ENCODE assay signal across 10 mouse cellular contexts in genomic region chr19:10976318-10976717, GRCm38 (mm10). TPM values are rescaled to one million over a fixed set of nuclear protein-coding genes. Genes with fewer than 3 reads are reported as not detected.
DNase-seq lines count a peak whose midpoint lies in the region; ATAC-seq and TF ChIP-seq lines count a peak whose summit lies in the region.
"Had no signal": no experiment of that assay in that cellular context is flagged by ENCODE, and none has a peak within 500 bp of the region (broad histone marks: within the 10 kb centered on the region; RNA-seq: fewer than 3 reads in every experiment).

No protein-coding gene starts in this region.

- H3K36me3 ChIP-seq in hindbrain, postnatal 0 days (ENCODE audit: insufficient read depth, low read length), result no peaks in the 10 kb centered on the region
- no peaks in the 10 kb centered on the region for H3K36me3 ChIP-seq in hindbrain, embryonic 13.5 days

- 0 out of 2 replicates have a peak, but pooled peaks cover 3% of the 10 kb centered on the region for H3K9me3 ChIP-seq in hindbrain, postnatal 0 days (ENCODE audit: low read length)
- H3K9me3 ChIP-seq in hindbrain, embryonic 13.5 days, result peaks cover 7% of the 10 kb centered on the region; the same call in 1 of the 2 replicates

- no peaks in the 10 kb centered on the region for H3K27me3 ChIP-seq in hindbrain, postnatal 0 days (ENCODE audit: insufficient read depth, low read length)
- no peaks in the 10 kb centered on the region for H3K27me3 ChIP-seq in hindbrain, embryonic 13.5 days

- no peaks in the 10 kb centered on the region for H3K4me1 ChIP-seq in hindbrain, postnatal 0 days (ENCODE audit: insufficient read depth, low read length)
- H3K4me1 ChIP-seq in hindbrain, embryonic 13.5 days (replicated peaks), result no peaks in the 10 kb centered on the region
- no peaks in the 10 kb centered on the region for H3K4me1 ChIP-seq in cortical plate, adult 2 months (ENCODE audit: control insufficient read depth, insufficient read depth, low read length)

- H3K9ac ChIP-seq in hindbrain, postnatal 0 days (replicated peaks; ENCODE audit: low read length), result no peak overlapping the region
- H3K9ac ChIP-seq in hindbrain, embryonic 13.5 days, result no peak overlapping the region

- WGBS in hindbrain, postnatal 0 days, result 54% methylated on average over 4 of the region's 4 CpGs
- 64% methylated on average over 4 of the region's 4 CpGs for WGBS in hindbrain, embryonic 13.5 days

- H3K27ac ChIP-seq in hindbrain, postnatal 0 days, result no peak overlapping the region
- H3K27ac ChIP-seq in hindbrain, embryonic 13.5 days, result no peak overlapping the region
- no peak overlapping the region for H3K27ac ChIP-seq in cortical plate, adult 2 months (ENCODE audit: insufficient read depth, low read length)

- TF ChIP-seq POLR2A in cortical plate, adult 2 months (IDR thresholded peaks at IDR 0.05; ENCODE audit: extremely low read depth, insufficient read depth, low read length), result no peak

- H3K4me2 ChIP-seq in hindbrain, postnatal 0 days (ENCODE audit: low read depth, low read length), result no peak overlapping the region
- no peak overlapping the region for H3K4me2 ChIP-seq in hindbrain, embryonic 13.5 days

- peak; percentile 39 for TF ChIP-seq CTCF in hindbrain, postnatal 0 days (IDR thresholded peaks at IDR 0.05; ENCODE audit: low read depth)
- 0 out of 2 replicates have a peak, but pooled peaks have one; percentile 19 for TF ChIP-seq CTCF in cortical plate, adult 2 months (IDR thresholded peaks at IDR 0.05; ENCODE audit: extremely low read depth, insufficient read depth, low read length)

- DNase-seq in hindbrain, postnatal 0 days (ENCODE audit: low spot score), result no peak
- peak; percentile 30 to 32 for DNase-seq in urinary bladder, postnatal 36 days (ENCODE audit: low spot score in 2 of 2)
- DNase-seq in urinary bladder, postnatal 4 days (ENCODE audit: low spot score in 2 of 2), result no peak
- DNase-seq in right cerebral cortex, postnatal 10 days (ENCODE audit: low spot score in 2 of 2), result no peak
- no peak for DNase-seq in frontal cortex, postnatal 14 days (ENCODE audit: low spot score in 2 of 2)
- DNase-seq in frontal cortex, postnatal 25 days (ENCODE audit: low spot score in 2 of 2), result no peak

- no peak for ATAC-seq in hindbrain, postnatal 0 days
- no peak for ATAC-seq in hindbrain, embryonic 13.5 days (ENCODE audit: low FRiP score)
- ATAC-seq: hindbrain, embryonic 16.5 days had no signal

- H3K4me3 ChIP-seq in hindbrain, postnatal 0 days (ENCODE audit: low read length), result no peak overlapping the region
- no peak overlapping the region for H3K4me3 ChIP-seq in hindbrain, embryonic 13.5 days
- H3K4me3 ChIP-seq in cortical plate, adult 2 months (ENCODE audit: insufficient read depth, low read length), result no peak overlapping the region

RNA-seq across cellular contexts. Expression of gene Ms4a10, which starts 1.8 kb away (rescaled TPM):
- total RNA-seq in hindbrain, postnatal 0 days (2014; rRNA removed), result not detected in 2 replicates
- not detected in 2 replicates for polyA plus RNA-seq in hindbrain, postnatal 0 days (2015; fragmentation: Nextera tagmentation; extraction: Ambion mirVana)
- polyA plus RNA-seq in hindbrain, embryonic 13.5 days (2015; fragmentation: Nextera tagmentation; extraction: Ambion mirVana), result not detected in 2 replicates
- polyA plus RNA-seq in cortical plate, adult 2 months (2012; rRNA removed), result not detected in 2 replicates
- total RNA-seq: left cerebral cortex, adult 18-20 months had no signal
- polyA plus RNA-seq: hindbrain, embryonic 16.5 days had no signal

RNA-seq across cellular contexts. Expression of gene Ms4a15, which starts 16.7 kb away (rescaled TPM):
- total RNA-seq in hindbrain, postnatal 0 days (2014; rRNA removed), result not detected in 2 replicates
- not detected in 2 replicates for polyA plus RNA-seq in hindbrain, postnatal 0 days (2015; fragmentation: Nextera tagmentation; extraction: Ambion mirVana)
- not detected in 2 replicates for polyA plus RNA-seq in hindbrain, embryonic 13.5 days (2015; fragmentation: Nextera tagmentation; extraction: Ambion mirVana)
- not detected in 2 replicates for polyA plus RNA-seq in cortical plate, adult 2 months (2012; rRNA removed)
- total RNA-seq: left cerebral cortex, adult 18-20 months had no signal
- polyA plus RNA-seq: hindbrain, embryonic 16.5 days had no signal

RNA-seq across cellular contexts. Expression of gene Ccdc86, which starts 27.3 kb away (rescaled TPM):
- total RNA-seq in hindbrain, postnatal 0 days (2014; rRNA removed), result 5.3 and 5.4 TPM in 2 replicates
- polyA plus RNA-seq in hindbrain, postnatal 0 days (2015; fragmentation: Nextera tagmentation; extraction: Ambion mirVana), result 14.2 and 15.1 TPM in 2 replicates
- 15.0 and 15.2 TPM in 2 replicates for polyA plus RNA-seq in hindbrain, embryonic 13.5 days (2015; fragmentation: Nextera tagmentation; extraction: Ambion mirVana)
- polyA plus RNA-seq in cortical plate, adult 2 months (2012; rRNA removed), result 5.0 and 5.5 TPM in 2 replicates

RNA-seq across cellular contexts. Expression of gene Ptgdr2, which starts 39.4 kb away (rescaled TPM):
- total RNA-seq in hindbrain, postnatal 0 days (2014; rRNA removed), result 0.47 and 1.1 TPM in 2 replicates
- 0.11 and 0.16 TPM in 2 replicates for polyA plus RNA-seq in hindbrain, postnatal 0 days (2015; fragmentation: Nextera tagmentation; extraction: Ambion mirVana)
- polyA plus RNA-seq in hindbrain, embryonic 13.5 days (2015; fragmentation: Nextera tagmentation; extraction: Ambion mirVana), result 0.19 and 0.22 TPM in 2 replicates
- 0.11 and 0.21 TPM in 2 replicates for polyA plus RNA-seq in cortical plate, adult 2 months (2012; rRNA removed)

RNA-seq across cellular contexts. Expression of gene Ms4a18, which starts 41.5 kb away (rescaled TPM):
- not detected in 2 replicates for total RNA-seq in hindbrain, postnatal 0 days (2014; rRNA removed)
- not detected in 2 replicates for polyA plus RNA-seq in hindbrain, postnatal 0 days (2015; fragmentation: Nextera tagmentation; extraction: Ambion mirVana)
- polyA plus RNA-seq in hindbrain, embryonic 13.5 days (2015; fragmentation: Nextera tagmentation; extraction: Ambion mirVana), result not detected in 2 replicates
- not detected in 2 replicates for polyA plus RNA-seq in cortical plate, adult 2 months (2012; rRNA removed)
- total RNA-seq: left cerebral cortex, adult 18-20 months had no signal
- polyA plus RNA-seq: hindbrain, embryonic 16.5 days had no signal

Comparison
In these comparisons a context has a peak if more than half of its experiments do, and no peak if none do; other contexts are left out.
1. DNase-seq: peak in urinary bladder, postnatal 36 days (2 of 2); none in hindbrain, postnatal 0 days (single experiment), urinary bladder, postnatal 4 days (0 of 2), right cerebral cortex, postnatal 10 days (0 of 2), frontal cortex, postnatal 14 days (0 of 2) and frontal cortex, postnatal 25 days (0 of 2).